Mouse (Mus musculus): Measurements from ENCODE around the gene Ankub1.

DNA sequence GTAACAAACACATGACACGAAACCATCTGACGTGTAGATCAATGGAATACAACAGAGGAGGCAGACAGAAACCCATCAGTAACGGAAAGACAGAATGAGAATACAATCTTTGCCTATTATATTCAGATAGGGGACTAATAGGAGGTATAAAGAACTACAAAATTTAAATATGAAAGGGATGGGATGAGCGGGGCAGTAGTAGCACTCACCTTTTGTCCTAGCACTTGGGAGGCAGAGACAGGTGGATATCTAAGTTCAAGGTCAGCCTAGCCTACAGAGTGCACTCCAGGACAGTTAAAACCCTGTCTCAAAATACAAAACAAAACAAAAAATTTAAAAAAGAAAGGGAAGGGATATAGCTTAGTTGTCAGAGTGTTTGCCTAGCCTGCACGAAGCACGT, 49.4 kb downstream of the Ankub1 start:
- TF ChIP-seq GATA1 (IDR thresholded peaks at IDR 0.05; ENCODE audit: borderline replicate concordance, low read length) (no peak), FLI1 (IDR thresholded peaks at IDR 0.05; ENCODE audit: low read length) (no peak)

Data from megakaryocyte, embryonic 14.5 days (primary cell).